ENCODE assay signal across 26 mouse cellular contexts in genomic region chr4:53239856-53240255, GRCm38 (mm10).
DNase-seq lines count a peak whose midpoint lies in the region; ATAC-seq and TF ChIP-seq lines count a peak whose summit lies in the region.
"Had no signal": no experiment of that assay in that cellular context is flagged by ENCODE, and none has a peak within 500 bp of the region (broad histone marks: within the 10 kb centered on the region; RNA-seq: fewer than 3 reads in every experiment).

No protein-coding gene starts in this region.

- no peak for TF ChIP-seq POLR2A in embryonic fibroblast, embryonic 13.5 days (IDR thresholded peaks at IDR 0.05; ENCODE audit: low read depth, low read length)
- TF ChIP-seq POLR2A in myocyte (IDR thresholded peaks at IDR 0.05; ENCODE audit: insufficient read length, low read depth), result no peak

- no peak overlapping the region for H3ac ChIP-seq in myocyte (ENCODE audit: control insufficient read depth, insufficient read length)

- peak overlapping the region; percentile 46 for H3K4me2 ChIP-seq in myocyte (ENCODE audit: low read depth)
- H3K4me2 ChIP-seq: embryonic facial prominence, embryonic 15.5 days; heart, embryonic 15.5 days; hindbrain, embryonic 15.5 days; limb, embryonic 13.5 days; liver, embryonic 12.5 days had no signal

- H3K4me3 ChIP-seq in G1E (ENCODE audit: low read depth, low read length) (no peak overlapping the region; the same call in 1 of the 2 replicates), myocyte (no peak overlapping the region)
- no peak overlapping the region for H3K4me3 ChIP-seq in embryonic fibroblast, embryonic 13.5 days (ENCODE audit: insufficient read depth, low read length)
- H3K4me3 ChIP-seq: embryonic facial prominence, embryonic 15.5 days; heart, embryonic 15.5 days; hindbrain, embryonic 15.5 days; layer of hippocampus, adult 2 months; limb, embryonic 13.5 days; liver, embryonic 12.5 days; midbrain, embryonic 10.5 days had no signal

- H3K9me3 ChIP-seq in G1E (replicated peaks), result no peaks in the 10 kb centered on the region
- H3K9me3 ChIP-seq: embryonic facial prominence, embryonic 15.5 days; heart, embryonic 15.5 days; hindbrain, embryonic 15.5 days; limb, embryonic 13.5 days; liver, embryonic 12.5 days; midbrain, embryonic 10.5 days had no signal

- H3K27me3 ChIP-seq in G1E (ENCODE audit: insufficient read depth, low read length), result no peaks in the 10 kb centered on the region
- H3K27me3 ChIP-seq in myocyte (ENCODE audit: control insufficient read depth, insufficient read depth, insufficient read length), result no peaks in the 10 kb centered on the region
- H3K27me3 ChIP-seq: embryonic facial prominence, embryonic 15.5 days; heart, embryonic 15.5 days; hindbrain, embryonic 15.5 days; limb, embryonic 13.5 days; liver, embryonic 12.5 days; Patski had no signal

- peak overlapping the region; percentile 67; the same call in 1 of the 2 replicates for H3K27ac ChIP-seq in embryonic fibroblast, embryonic 13.5 days (ENCODE audit: insufficient read depth, low read length)
- H3K27ac ChIP-seq: embryonic facial prominence, embryonic 15.5 days; heart, embryonic 15.5 days; hindbrain, embryonic 15.5 days; layer of hippocampus, adult 2 months; limb, embryonic 13.5 days; liver, embryonic 12.5 days; midbrain, embryonic 10.5 days; stomach, postnatal 0 days had no signal

- H3K79me2 ChIP-seq in myocyte (ENCODE audit: control insufficient read depth, insufficient read depth), result no peaks in the 10 kb centered on the region

- ATAC-seq in G1E (ENCODE audit: extremely low read depth, insufficient number of reproducible peaks, low FRiP score, poor library complexity, severe bottlenecking), result peak; percentile 82
- ATAC-seq: forebrain, embryonic 16.5 days; liver, embryonic 12.5 days; midbrain, embryonic 16.5 days; Patski had no signal

- no peak for TF ChIP-seq CTCF in G1E (IDR thresholded peaks at IDR 0.05; ENCODE audit: low read depth, low read length)
- no peak for TF ChIP-seq CTCF in embryonic fibroblast, embryonic 13.5 days (IDR thresholded peaks at IDR 0.05; ENCODE audit: borderline replicate concordance, insufficient read depth, low read length)

- peaks cover 67% of the 10 kb centered on the region for H3K4me1 ChIP-seq in G1E (ENCODE audit: insufficient read depth, low read depth, low read length)
- peaks cover 5% of the 10 kb centered on the region for H3K4me1 ChIP-seq in embryonic fibroblast, embryonic 13.5 days (ENCODE audit: control insufficient read depth, insufficient read depth, low read length)
- H3K4me1 ChIP-seq: embryonic facial prominence, embryonic 15.5 days; hindbrain, embryonic 15.5 days; limb, embryonic 13.5 days had no signal

- intact Hi-C loops in gastrocnemius, postnatal 14 days (cut with DNase I; ENCODE audit: low total_unique reads), result no loop called here

- peak; percentile 63 for DNase-seq in ovary, adult 18-20 months (ENCODE audit: low spot score)
- DNase-seq in ovary, postnatal 10 days (ENCODE audit: low spot score), result no peak
- peak; percentile 27 for DNase-seq in G1E (ENCODE audit: low spot score)
- no peak for DNase-seq in gastrocnemius, postnatal 14 days
- DNase-seq in retina, embryonic 14.5 days (ENCODE audit: low spot score), result no peak
- DNase-seq: adrenal gland, postnatal 14 days; cerebellum, adult 8-10 months; gastrocnemius, postnatal 25 days; kidney, adult 2 months; kidney, postnatal 10 days; lung, adult 18-20 months; lung, postnatal 10 days; thymus, postnatal 14 days had no signal

- no peaks in the 10 kb centered on the region for H3K36me3 ChIP-seq in G1E (replicated peaks)
- no peaks in the 10 kb centered on the region for H3K36me3 ChIP-seq in myocyte (ENCODE audit: control insufficient read depth, insufficient read depth)
- H3K36me3 ChIP-seq: embryonic facial prominence, embryonic 15.5 days; heart, embryonic 15.5 days; hindbrain, embryonic 15.5 days; limb, embryonic 13.5 days; liver, embryonic 12.5 days; midbrain, embryonic 10.5 days had no signal

TF ChIP-seq in myocyte, 11 proteins besides CTCF, POLR2A, EP300 and RAD21:
- no peak for TF ChIP-seq MYOD1 (IDR thresholded peaks at IDR 0.05; ENCODE audit: control insufficient read depth in 1 of 3, insufficient read length in 2 of 3, low read depth in 2 of 3)
- 0 out of 2 replicates have a peak, but pooled peaks have one; percentile 40 for TF ChIP-seq CEBPB (IDR thresholded peaks at IDR 0.05; ENCODE audit: insufficient read depth, poor library complexity, severe bottlenecking)

Comparison
In these comparisons a context has a peak if more than half of its experiments do, and no peak if none do; other contexts are left out.
1. DNase-seq: peak in ovary, adult 18-20 months (single experiment) and G1E (single experiment); none in ovary, postnatal 10 days (single experiment), gastrocnemius, postnatal 14 days (single experiment) and retina, embryonic 14.5 days (single experiment).